Mouse (Mus musculus): ENCODE results near the gene Sdhaf1. TPM values are rescaled to one million over a fixed set of nuclear protein-coding genes. Genes with fewer than 3 reads are reported as not detected.

Sdhaf1 gene
- 10 to 100 TPM; 32.0 to 75.5 TPM for polyA plus RNA-seq (2017; shearing (Covaris generic))

DNA sequence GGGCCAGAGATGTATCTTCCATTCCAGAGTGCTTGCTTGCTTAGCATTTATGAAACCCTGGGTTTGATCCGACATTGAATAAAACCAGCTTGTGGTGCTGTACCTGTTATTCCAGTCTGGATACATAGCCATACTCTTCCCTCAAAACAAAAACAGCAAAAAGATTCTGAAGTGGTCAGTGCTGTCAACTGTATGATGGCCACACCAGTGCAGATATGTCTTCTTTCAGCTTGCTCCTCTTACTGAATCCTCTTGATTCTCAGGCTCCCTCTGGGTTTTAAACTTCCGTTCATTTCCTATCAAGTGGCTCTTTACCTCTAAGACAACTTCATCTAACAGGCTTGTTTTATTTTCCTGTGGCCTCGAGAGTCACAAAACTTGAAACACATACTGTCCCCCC is at the start of gene Sdhaf1:
Gene Sdhaf1 (minus strand): TSS at position 101 of the 400 bp plus-strand sequence.

GRCm38 (mm10) chr7:30362652-30363343 is 39.1 kb upstream of the Sdhaf1 start, which contains the start of gene Lrfn3:
Lrfn3 (minus strand) TSS chr7:30362772.

GRCm38 (mm10) chr7:30321539-30322284 is 2.0 kb downstream of the Sdhaf1 start, which contains the start of gene E130208F15Rik:
E130208F15Rik (plus strand) TSS chr7:30321740.

DNA sequence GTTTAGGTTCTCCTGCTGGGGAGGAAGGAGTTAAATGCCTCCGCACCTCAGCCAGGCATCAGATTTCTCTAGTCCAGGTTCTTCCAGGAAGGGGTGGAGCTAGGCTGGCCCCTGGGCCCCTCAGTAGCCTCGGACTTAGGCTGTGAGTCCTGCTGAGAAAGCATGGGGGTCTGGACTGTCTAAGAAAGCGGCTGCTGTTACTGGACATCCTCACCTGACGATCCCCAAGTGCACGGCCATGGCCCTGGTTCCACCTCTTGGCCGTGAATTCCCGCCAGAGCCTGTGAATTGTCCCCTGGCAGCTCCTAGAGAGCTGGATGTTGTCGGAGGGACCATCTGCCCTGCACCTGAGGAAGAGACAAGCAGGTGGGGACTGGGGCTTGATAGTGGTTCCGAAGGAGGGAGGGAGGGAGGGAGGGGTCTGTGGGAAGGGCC is 9.0 kb downstream of the Sdhaf1 start, which contains the start of gene Syne4:
Gene Syne4 (plus strand): TSS at position 87 of the 435 bp plus-strand sequence.

GRCm38 (mm10) chr7:30308076-30309005 is 15.4 kb downstream of the Sdhaf1 start, which contains the start of gene Alkbh6:
Alkbh6 (plus strand) TSS chr7:30308717.

DNA sequence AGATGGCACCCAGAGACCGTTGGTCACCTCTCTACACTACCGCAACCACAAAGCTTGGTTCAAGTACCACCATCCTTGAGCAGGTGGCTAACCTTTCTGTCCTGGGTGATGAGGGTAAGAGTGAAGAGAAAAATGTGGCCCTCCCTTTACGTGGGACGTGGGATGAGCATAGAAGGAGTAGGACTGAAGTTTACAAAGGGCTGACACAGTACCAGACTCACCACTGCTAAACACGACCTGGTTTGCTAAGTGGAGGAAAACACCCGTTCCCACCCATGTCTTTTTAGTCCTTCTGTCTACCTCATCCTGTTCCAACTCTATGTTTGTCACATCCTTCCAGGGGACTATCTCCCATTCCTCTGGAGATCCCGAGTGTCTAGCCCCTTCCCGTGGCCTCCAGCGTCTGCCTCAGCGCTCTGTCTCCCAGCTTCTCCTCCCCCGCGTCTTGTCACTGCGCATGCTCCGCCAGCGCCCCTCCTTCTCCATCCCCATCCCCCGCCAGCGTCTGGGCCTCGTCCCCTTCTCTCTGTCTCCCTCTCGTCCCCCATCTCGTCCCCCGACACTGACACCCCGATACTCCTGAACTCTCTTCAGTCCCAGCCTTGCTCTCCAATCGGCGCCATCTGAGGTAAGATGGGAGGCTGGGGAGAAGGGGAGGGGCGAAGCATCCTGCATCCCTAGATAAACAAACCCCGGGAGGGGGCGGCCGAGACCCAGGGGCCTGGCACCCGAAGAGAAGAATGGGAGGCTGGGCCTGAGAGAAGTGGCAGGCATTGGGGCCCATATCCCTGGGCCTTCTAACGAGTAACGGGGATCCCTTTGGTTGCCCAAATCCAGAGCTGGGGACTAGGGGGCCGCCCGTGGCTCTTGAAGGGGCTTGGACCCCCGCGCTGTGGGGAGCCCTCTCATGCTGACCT is 32.2 kb downstream of the Sdhaf1 start, which contains the start of gene Clip3:
Gene Clip3 (plus strand): TSS at position 514 of the 917 bp plus-strand sequence.

DNA sequence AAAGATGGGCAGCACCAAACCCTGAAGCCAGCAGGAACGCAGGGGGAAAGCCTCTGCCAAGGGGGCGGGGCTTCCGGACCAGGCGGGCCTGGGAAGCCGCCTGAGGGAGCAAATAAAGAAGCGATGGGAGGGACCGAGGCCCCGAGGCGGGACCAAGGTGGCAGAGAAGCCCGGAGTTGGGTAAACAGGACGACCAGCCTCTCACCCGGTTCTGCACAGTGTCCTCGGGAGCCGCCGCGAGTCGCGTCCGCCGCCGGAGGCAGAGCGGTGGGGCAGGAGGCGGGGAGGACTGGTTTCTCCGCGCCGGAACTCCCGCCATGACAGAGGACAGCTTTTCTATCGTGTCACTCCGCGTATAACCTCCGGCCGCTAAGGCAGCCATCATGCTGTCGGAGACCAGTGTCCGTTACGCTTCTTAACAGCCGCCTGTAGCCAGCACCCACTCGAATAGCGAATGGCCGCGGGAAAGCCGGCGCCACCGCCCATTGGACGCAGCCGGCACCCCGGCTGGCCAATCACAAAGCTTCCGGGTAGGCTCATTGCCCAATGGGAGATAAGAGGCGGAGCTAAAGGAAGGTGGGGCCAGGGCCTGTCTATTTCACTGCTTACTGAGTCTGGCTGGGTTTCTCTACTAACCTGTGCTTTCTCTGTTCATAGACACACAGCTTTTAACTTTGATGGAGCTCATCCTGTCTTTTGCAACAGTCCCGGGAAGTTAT is 43.6 kb downstream of the Sdhaf1 start, which contains the start of the genes Thap8 and Wdr62:
Gene Thap8 (plus strand): TSS at position 144 of the 719 bp plus-strand sequence.
Gene Wdr62 (minus strand): TSS at position 469 of the 719 bp plus-strand sequence.

Other genes with a start within 250 kb of the Sdhaf1 start
- 1 to 10 TPM in 1 of 2 experiments, not detected in 1; 4.2 TPM for gene Gm26920, start 233.5 kb downstream of the Sdhaf1 start, polyA plus RNA-seq (2017; shearing (Covaris generic))
- gene Zfp566, start 233.4 kb downstream of the Sdhaf1 start, polyA plus RNA-seq (2017; shearing (Covaris generic)) = 10 to 100 TPM in 1 of 2 experiments, 1 to 10 TPM in 1; 7.9 to 11.2 TPM
- 10 to 100 TPM; 62.3 to 66.4 TPM for gene Zfp260, start 229.1 kb downstream of the Sdhaf1 start, polyA plus RNA-seq (2017; shearing (Covaris generic))
- gene Zfp382, start 202.0 kb downstream of the Sdhaf1 start, polyA plus RNA-seq (2017; shearing (Covaris generic)) = 1 to 10 TPM; 5.0 to 7.0 TPM
- 10 to 100 TPM; 21.8 to 37.9 TPM for gene Zfp146, start 154.1 kb downstream of the Sdhaf1 start, polyA plus RNA-seq (2017; shearing (Covaris generic))
- under 1 TPM; 0.64 to 0.74 TPM for gene Cox7a1, start 139.8 kb downstream of the Sdhaf1 start, polyA plus RNA-seq (2017; shearing (Covaris generic))
- 10 to 100 TPM; 96.1 to 96.6 TPM for gene Capns1, start 125.1 kb downstream of the Sdhaf1 start, polyA plus RNA-seq (2017; shearing (Covaris generic))
- 10 to 100 TPM; 47.8 to 64.2 TPM for gene Polr2i, start 91.9 kb downstream of the Sdhaf1 start, polyA plus RNA-seq (2017; shearing (Covaris generic))
- gene Tbcb, start 91.6 kb downstream of the Sdhaf1 start, polyA plus RNA-seq (2017; shearing (Covaris generic)) = 100 to 1,000 TPM; 109 to 132 TPM
- gene Ovol3, start 88.2 kb downstream of the Sdhaf1 start, polyA plus RNA-seq (2017; shearing (Covaris generic)) = not detected
- under 1 TPM; 0.12 to 0.41 TPM for gene Thap8, start 43.8 kb downstream of the Sdhaf1 start, polyA plus RNA-seq (2017; shearing (Covaris generic))
- 1 to 10 TPM; 4.8 to 6.9 TPM for gene Wdr62, start 43.5 kb downstream of the Sdhaf1 start, polyA plus RNA-seq (2017; shearing (Covaris generic))
- gene Clip3, start 32.2 kb downstream of the Sdhaf1 start, polyA plus RNA-seq (2017; shearing (Covaris generic)) = 1 to 10 TPM; 1.6 to 3.1 TPM
- 100 to 1,000 TPM in 1 of 2 experiments, 10 to 100 TPM in 1; 92.7 to 159 TPM for gene Alkbh6, start 15.2 kb downstream of the Sdhaf1 start, polyA plus RNA-seq (2017; shearing (Covaris generic))
- 10 to 100 TPM in 1 of 2 experiments, 1 to 10 TPM in 1; 3.8 to 22.5 TPM for gene Syne4, start 9.1 kb downstream of the Sdhaf1 start, polyA plus RNA-seq (2017; shearing (Covaris generic))
- not detected for gene E130208F15Rik, start 2.2 kb downstream of the Sdhaf1 start, polyA plus RNA-seq (2017; shearing (Covaris generic))
- gene Lrfn3, start 38.9 kb upstream of the Sdhaf1 start, polyA plus RNA-seq (2017; shearing (Covaris generic)) = not detected
- gene Tyrobp, start 89.9 kb upstream of the Sdhaf1 start, polyA plus RNA-seq (2017; shearing (Covaris generic)) = 10 to 100 TPM in 1 of 2 experiments, 1 to 10 TPM in 1; 7.1 to 32.2 TPM
- 100 to 1,000 TPM; 470 to 543 TPM for gene Hcst, start 96.0 kb upstream of the Sdhaf1 start, polyA plus RNA-seq (2017; shearing (Covaris generic))
- gene Nfkbid, start 97.8 kb upstream of the Sdhaf1 start, polyA plus RNA-seq (2017; shearing (Covaris generic)) = 10 to 100 TPM; 78.6 to 95.9 TPM
- 10 to 100 TPM; 10.8 to 23.2 TPM for gene Aplp1, start 121.6 kb upstream of the Sdhaf1 start, polyA plus RNA-seq (2017; shearing (Covaris generic))
- gene Kirrel2, start 133.8 kb upstream of the Sdhaf1 start, polyA plus RNA-seq (2017; shearing (Covaris generic)) = not detected
- not detected for gene Nphs1, start 134.4 kb upstream of the Sdhaf1 start, polyA plus RNA-seq (2017; shearing (Covaris generic))
- not detected for gene Prodh2, start 169.7 kb upstream of the Sdhaf1 start, polyA plus RNA-seq (2017; shearing (Covaris generic))
- gene Arhgap33, start 211.2 kb upstream of the Sdhaf1 start, polyA plus RNA-seq (2017; shearing (Covaris generic)) = 1 to 10 TPM; 1.5 to 2.5 TPM
- gene Hspb6, start 228.3 kb upstream of the Sdhaf1 start, polyA plus RNA-seq (2017; shearing (Covaris generic)) = 1 to 10 TPM; 1.9 to 4.1 TPM
- gene Proser3, start 228.4 kb upstream of the Sdhaf1 start, polyA plus RNA-seq (2017; shearing (Covaris generic)) = 1 to 10 TPM; 5.7 to 6.2 TPM
- 100 to 1,000 TPM in 1 of 2 experiments, 10 to 100 TPM in 1; 92.9 to 107 TPM for gene Lin37, start 235.9 kb upstream of the Sdhaf1 start, polyA plus RNA-seq (2017; shearing (Covaris generic))
- gene U2af1l4, start 239.4 kb upstream of the Sdhaf1 start, polyA plus RNA-seq (2017; shearing (Covaris generic)) = 10 to 100 TPM; 28.3 to 67.8 TPM
- 10 to 100 TPM; 53.5 to 82.4 TPM for gene Gm49396, start 239.4 kb upstream of the Sdhaf1 start, polyA plus RNA-seq (2017; shearing (Covaris generic))
- 100 to 1,000 TPM; 231 to 234 TPM for gene Psenen, start 239.7 kb upstream of the Sdhaf1 start, polyA plus RNA-seq (2017; shearing (Covaris generic))
- 100 to 1,000 TPM in 1 of 2 experiments, 10 to 100 TPM in 1; 66.2 to 268 TPM for gene Igflr1, start 241.5 kb upstream of the Sdhaf1 start, polyA plus RNA-seq (2017; shearing (Covaris generic))